Mouse (Mus musculus): ENCODE measurements around the gene Tjp1.
A peak's percentile ranks its signal among the peaks of the same experiment; 100 is the strongest.

Gene Tjp1

GRCm38 (mm10) chr7:65350348-65351079 is 177.1 kb downstream of the Tjp1 start:
- DNase-seq = no peak

GRCm38 (mm10) chr7:65348540-65348939 is 179.0 kb downstream of the Tjp1 start:
- DNase-seq = no peak

- DNase-seq = no peak
These were observed 182.3 kb downstream of the Tjp1 start for GRCm38 (mm10) chr7:65345314-65345713.

- no peak for DNase-seq
These were observed 189.9 kb downstream of the Tjp1 start for GRCm38 (mm10) chr7:65337581-65338270.

- DNase-seq = no peak
These were observed 194.4 kb downstream of the Tjp1 start for GRCm38 (mm10) chr7:65333081-65333760.

- peak; percentile 69 to 86 for DNase-seq
These were observed 208.4 kb downstream of the Tjp1 start for GRCm38 (mm10) chr7:65319047-65319725.

- peak; percentile 71 to 83 for DNase-seq
These were observed 210.2 kb downstream of the Tjp1 start for GRCm38 (mm10) chr7:65317418-65317817.

- DNase-seq = no peak
These were observed 212.4 kb downstream of the Tjp1 start for GRCm38 (mm10) chr7:65315182-65315581.

- DNase-seq = no peak
These were observed 230.6 kb downstream of the Tjp1 start for GRCm38 (mm10) chr7:65296675-65297589.

- DNase-seq = no peak
These were observed 244.7 kb downstream of the Tjp1 start for GRCm38 (mm10) chr7:65282886-65283285.

GRCm38 (mm10) chr7:65281960-65282359 is 245.6 kb downstream of the Tjp1 start:
- no peak for DNase-seq

- no peak for DNase-seq
These were observed 246.4 kb downstream of the Tjp1 start for GRCm38 (mm10) chr7:65280944-65281912.

GRCm38 (mm10) chr7:65279277-65279676 is 248.3 kb downstream of the Tjp1 start:
- peak; percentile 35 to 49 for DNase-seq

GRCm38 (mm10) chr7:65275761-65276160 is 251.8 kb downstream of the Tjp1 start:
- DNase-seq = no peak

- DNase-seq = peak; percentile 57 to 72
These were observed 253.4 kb downstream of the Tjp1 start for GRCm38 (mm10) chr7:65274216-65274615.

GRCm38 (mm10) chr7:65249656-65250055 is 277.9 kb downstream of the Tjp1 start:
- no peak for DNase-seq

Measured in cerebellum, postnatal 25 days (tissue).